Mouse (Mus musculus) spleen, adult 2 months (tissue): ENCODE results near the gene Rbks.

ENCODE experiments used
- CTCF ChIP-seq: fragments of 200-500 bp; IDR thresholded peaks from 2 replicates; pipeline ENCODE4 v1.5.1; 2011; ENCODE audit warnings: mild to moderate bottlenecking, inconsistent platforms; ENCODE audit not compliant: insufficient read depth, insufficient read length, insufficient replicate concordance; ENCODE audit errors: extremely low read depth
- POLR2A ChIP-seq: fragments of 200-500 bp; IDR thresholded peaks from 2 replicates; pipeline ENCODE4 v1.6.1; 2011; ENCODE audit warnings: low read depth, low read length, inconsistent platforms

GRCm38 (mm10) chr5:31715486-31716150 lies 18.2 kb upstream of the Rbks start:
- TF ChIP-seq POLR2A (no peak), CTCF (no peak)
